Mouse (Mus musculus): ENCODE data around the gene Tbc1d22a.

The Tbc1d22a gene

DNA sequence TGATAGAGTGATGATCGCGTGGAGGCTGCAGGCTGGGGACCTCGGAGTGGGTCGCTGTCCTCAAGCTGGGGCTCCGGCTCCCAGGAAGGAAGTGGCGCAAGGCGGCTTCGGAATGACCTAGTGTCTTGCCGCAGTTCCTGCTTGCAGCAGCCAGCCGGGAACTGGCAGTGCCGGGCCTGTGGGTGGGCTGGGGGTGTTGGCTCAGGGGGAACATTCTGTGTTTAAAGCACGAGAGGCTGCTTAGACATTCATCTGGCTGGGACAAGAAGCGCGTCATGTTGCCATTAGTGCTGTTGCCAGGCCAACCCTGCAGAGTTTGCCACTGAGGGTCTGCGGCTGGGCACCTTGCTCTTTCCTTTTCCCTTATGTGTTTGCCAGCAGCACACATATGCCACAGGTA lies 63.2 kb downstream of the Tbc1d22a start:
- DNase-seq (ENCODE audit: extremely low spot score, low spot score) = no peak

DNA sequence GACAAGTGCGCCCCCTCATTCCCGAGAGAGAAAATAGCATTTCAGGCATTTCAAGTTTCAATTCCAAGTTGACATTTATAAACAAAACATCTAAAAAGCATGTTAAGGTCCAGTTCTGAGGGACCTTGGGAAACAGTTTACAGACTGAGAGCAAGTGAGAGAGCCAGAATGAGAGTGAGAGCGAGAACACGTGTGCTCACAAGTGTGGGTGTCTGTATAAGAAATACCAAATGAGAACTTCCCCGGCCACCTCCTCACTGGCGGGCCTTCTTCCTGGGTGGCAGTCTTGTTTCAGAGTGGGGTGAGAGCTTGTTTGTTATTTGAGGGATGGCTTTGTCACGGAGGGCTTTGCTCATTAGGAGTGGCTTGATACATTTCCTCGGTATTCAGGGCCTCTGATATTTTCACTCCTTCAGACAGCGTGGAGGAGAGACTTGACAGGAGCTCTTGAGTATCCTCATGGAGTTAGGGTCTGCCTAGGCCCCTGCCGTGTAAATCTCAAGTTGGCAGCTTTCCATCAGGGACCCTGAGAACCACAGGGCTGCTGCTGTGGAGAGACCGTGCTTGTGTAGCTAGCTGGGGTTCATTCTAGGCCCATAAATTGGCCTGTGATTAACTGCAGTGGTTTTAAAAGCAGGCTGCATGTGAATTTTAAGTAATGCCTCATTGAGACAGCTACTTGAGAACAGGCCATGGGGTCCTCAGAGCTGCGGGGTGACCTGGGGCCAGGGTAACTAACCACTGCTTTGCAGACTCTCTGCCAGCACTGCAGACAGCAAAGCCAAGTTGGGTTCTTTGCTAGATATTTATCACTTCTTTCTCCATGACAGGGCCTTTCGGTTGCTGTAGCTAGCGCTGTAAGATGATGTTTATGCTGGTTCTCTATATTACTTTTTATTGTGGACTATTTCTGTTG lies 65.1 kb downstream of the Tbc1d22a start:
- no peak for DNase-seq (ENCODE audit: extremely low spot score, low spot score)

DNA sequence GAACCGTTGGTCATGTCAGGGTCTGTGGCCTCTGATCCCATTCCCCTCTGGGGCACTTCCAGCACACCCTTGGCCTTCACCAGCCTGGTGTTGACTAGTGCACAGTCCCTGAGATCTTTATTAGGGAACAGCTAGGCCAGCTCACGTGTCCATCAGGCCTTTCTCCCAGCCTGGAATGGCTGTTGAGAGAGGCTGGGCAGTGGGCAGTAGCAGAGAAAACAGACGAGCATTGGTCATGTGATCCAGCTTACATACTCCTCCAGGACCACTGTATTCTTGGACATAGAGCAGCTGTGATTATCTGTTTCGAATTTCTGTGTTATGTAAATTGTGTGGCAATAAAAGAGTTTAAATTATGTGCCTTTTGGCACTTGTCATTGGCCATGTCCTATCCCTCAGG lies 65.9 kb downstream of the Tbc1d22a start:
- DNase-seq (ENCODE audit: extremely low spot score, low spot score) = no peak

DNA sequence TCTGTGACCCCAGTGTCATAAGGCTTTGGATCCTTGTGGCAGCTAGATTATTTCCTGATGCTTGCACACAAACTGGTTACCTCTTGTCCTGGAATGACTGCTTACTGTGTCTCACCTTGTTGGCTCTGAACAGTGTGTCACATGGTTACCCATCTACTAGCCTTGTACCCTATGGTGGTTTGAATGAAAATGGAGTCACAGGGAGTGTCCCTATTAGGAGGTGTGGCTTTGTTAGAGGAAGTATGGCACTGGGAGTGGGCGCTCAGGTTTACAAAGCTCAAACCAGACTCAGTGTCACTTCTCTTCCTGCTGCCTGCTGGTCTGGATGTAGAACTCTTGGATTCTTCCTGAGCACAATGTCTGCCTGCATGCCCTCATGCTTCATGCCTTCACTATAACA lies 69.0 kb downstream of the Tbc1d22a start:
- no peak for DNase-seq (ENCODE audit: extremely low spot score, low spot score)

DNA sequence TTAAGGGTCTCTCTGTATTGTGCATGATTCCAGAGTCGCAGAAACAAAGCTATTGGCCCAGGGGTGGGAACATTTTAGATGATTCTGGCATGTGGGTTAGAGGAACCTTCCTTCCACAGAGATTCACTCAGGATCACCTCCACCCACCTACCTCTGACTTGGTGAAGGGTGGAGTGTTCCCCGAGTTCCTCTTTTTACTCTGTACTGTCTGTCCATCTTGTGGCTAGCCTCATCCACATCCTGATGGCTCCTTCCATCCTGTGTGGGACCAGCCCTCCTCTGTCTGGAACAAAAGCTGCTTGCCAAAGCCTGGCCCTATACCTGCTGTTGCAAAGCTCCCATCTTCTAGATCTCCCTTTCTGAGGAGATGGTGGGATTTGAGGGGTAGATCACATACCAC lies 71.0 kb downstream of the Tbc1d22a start:
- DNase-seq (ENCODE audit: extremely low spot score, low spot score) = no peak

DNA sequence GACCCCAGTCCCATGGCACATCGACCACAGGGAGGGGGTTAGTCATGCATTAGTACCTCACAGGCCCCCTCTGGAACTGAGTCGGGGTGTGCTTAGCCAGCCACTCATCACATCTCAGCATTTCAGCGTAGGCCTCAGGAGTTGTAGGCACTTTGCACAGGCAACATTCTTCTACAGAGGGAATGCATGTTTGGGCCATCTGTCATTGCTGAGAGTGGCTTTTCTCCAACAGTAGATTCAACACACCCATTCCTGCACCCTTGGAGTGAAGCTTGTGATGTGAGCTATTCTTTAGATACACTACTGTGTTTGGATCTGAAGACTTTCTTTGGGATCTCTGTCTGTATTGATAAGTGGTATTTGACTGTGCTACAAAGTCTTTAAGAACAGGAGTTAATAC lies 75.8 kb downstream of the Tbc1d22a start:
- DNase-seq (ENCODE audit: extremely low spot score, low spot score) = no peak

DNA sequence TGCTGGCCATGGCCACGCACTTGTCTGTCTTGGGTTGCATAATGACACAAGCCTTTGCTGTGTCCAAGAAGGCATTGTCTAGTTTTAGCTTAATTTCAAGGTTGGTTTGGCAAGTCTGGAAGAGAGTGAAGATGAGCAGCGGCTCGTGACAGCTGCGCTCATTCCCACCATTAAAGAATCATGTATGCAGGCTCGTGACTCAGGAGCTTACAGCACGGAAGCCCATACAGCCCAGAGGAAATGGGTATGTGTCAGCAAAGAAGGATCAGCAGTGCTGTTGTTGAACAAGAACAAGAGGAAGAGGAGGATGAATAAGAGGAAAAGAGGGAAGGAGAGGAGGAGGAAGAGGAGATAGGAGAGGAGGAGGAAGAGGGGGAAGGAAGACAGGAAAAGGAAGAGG lies 78.0 kb downstream of the Tbc1d22a start:
- DNase-seq (ENCODE audit: extremely low spot score, low spot score) = no peak

DNA sequence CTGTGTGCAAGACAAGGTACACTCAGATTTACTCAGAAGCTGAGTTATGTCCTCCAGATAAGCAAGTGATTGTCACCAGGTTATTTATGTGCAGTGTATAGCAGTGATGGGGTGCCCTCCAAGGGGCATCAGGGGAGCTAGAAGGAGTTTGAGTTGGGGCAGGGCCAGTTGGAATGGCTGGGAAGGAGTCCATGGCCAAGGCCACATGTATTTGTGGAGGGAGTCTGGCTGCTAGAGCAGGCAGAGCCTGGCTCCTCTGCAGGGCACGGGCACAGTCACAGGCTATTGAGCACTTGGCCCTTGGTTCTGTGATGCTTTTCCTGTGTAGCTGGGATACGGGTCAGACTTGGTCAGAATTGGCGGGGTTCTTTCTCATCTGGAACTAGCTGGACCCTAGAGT lies 80.2 kb downstream of the Tbc1d22a start:
- no peak for DNase-seq (ENCODE audit: extremely low spot score, low spot score)

DNA sequence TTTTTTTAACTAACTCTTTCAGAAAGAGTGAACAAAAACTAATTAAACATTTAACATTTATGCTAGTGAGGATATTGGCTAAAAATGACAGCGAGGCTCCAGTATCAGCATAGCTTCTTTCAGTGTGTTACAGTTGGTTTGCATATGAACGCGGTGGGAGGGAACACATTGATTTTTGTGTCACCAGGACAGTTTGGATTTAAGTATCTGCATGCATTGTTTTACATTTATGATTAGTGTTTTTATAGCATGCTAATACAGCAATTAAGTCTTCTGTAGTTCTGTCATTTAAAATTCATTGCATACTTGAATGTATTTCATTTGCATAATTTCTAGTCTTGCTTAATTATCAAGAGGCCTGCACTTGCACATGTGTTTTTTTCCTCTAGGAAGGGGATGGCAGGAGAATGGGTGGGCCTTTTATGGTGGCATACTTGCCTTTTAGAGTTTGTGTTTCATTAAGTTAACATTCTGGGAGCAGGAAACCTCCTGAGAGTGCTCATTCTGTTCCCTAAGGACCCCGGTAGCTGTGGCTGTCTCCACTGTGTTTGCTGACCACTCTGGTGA lies 81.5 kb downstream of the Tbc1d22a start:
- no peak for DNase-seq (ENCODE audit: extremely low spot score, low spot score)

DNA sequence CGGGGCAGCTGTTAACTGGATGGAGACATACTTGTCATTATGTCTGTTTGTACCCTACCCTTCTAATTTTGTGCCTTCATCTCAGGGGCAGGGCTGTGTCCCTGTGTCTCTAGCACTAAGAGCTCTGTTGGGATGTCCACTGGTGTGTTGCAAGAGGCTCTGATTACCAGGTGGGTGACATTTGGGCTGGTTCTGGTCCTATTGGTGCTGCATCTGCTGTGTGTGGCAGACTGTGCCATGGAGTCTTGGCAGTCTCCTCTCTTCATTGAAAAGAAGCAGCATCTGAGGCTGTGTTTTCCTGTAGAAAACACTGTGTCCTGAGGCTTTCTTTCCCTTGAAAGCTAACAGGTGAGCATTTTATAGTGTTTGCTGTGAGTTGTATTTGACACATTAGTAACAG lies 83.0 kb downstream of the Tbc1d22a start:
- DNase-seq (ENCODE audit: extremely low spot score, low spot score) = no peak

DNA sequence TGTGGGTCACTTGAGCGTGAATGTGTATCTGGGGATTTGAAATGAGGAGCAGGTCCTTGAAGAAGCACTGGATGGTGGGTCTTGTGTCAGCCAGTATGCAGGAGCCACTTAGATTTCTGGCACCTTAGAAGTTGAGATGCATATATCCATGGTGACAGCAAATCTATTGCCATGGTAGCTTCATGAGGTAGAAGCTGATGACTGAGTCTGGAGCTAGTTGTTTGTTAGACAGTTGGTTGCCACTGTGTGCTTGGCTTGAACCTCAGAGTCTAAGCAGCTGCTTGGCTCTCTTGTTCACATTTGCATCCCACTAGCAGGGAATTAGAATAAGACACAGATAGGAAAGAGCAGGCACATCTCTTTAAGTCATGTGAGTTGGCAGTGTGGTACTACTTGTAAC lies 89.6 kb downstream of the Tbc1d22a start:
- no peak for DNase-seq (ENCODE audit: extremely low spot score, low spot score)

DNA sequence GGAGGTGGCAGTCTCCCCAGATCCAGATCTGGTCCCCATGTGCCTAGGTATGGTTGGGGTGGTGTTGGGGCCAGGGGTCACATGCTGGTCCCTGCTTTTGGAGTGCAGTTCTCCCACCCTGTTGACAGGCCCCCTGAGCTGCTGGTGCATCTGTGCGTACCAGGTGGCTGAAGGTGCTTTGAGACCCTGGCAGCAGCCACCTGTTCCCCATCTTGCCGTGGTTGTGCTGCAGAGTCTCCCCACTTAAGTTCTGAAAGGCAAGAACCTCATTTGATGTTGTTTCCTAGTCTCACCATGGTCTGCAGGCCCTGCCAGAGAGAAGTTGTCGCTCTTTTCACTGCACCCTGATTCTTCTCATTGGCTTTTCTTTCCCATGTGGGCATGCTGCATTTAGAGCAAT lies 90.6 kb downstream of the Tbc1d22a start:
- no peak for DNase-seq (ENCODE audit: extremely low spot score, low spot score)

DNA sequence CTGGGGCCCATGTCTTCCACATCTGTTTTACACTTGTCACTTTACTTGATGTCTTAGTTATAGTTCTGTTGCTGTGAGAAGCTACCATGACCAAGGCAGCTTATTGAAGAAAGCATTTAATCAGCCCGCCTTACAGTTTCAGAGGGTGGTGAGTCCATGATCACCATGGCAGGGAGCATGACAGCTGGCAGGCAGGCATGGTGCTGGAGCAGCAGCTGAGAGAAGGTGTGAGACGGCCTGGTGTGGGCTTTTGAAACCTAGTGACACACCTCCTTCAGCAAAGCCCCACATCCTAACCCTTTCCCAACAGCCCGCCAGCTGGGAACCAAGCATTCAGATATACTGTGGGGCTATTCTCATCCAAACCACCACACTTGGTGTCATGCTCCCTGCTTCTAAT lies 91.0 kb downstream of the Tbc1d22a start:
- DNase-seq (ENCODE audit: extremely low spot score, low spot score) = no peak

DNA sequence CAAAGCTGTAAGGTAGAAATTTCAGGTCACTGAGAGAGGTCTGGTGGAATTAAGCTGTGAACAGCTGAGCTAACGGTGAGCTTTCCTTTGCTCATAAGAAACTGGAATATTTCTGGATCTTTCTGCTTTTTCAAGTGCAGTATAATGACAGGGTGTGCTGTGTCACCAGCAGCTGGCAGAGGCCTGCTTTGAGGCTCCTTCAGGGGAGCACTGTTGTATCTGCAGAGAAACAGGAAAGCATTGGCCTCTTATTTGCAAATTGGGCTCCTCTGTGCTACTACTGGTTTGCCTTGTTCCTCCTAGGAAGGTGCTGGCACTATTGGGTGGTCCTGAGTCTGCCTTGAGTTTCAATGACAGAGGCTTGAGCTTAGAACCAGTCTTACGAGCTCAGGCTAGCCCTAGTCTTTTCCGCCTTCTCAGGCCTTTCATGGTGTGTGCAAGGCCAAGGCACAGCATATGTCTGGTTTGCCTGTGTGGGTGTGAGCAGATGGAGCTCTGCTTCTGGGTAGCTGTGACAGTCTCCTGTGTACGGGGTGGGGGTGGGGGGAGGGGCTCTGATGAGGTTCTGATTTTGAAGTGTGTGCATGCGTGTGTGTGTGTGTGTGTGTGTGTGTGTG lies 95.1 kb downstream of the Tbc1d22a start:
- DNase-seq (ENCODE audit: extremely low spot score, low spot score) = no peak

DNA sequence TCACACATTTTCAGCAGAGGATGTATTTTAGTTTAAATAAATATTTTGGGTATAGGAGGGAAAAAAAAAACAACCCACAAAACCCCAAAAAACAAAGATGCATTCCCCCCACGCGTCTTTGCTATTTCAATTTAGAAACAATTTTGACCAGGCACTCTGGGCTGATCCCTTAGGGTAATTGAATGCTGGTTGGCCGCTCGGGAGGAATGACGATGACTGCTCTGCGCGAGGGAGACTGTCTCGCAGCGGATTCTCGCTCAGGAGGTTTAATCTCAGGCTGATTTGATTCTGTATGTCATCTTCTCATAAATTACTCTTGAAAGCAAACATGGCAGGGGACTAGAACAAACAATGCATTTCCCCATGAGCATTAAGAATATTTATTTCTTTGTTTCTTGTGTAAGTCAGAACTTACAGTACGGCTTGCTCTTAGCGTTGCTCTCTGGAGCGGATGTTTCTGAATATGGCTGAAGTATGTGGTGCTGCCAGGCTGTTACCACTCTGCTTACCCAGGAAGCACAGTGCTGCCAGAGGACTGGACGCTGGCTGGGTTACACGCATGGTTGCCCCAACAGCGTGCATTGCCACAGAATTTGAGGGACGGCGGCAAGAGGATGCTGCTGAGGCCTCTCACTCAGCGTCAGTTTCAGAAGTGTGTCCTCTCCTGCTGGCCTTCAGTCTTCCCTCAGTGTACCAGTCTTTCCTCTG lies 106.7 kb downstream of the Tbc1d22a start:
- DNase-seq (ENCODE audit: extremely low spot score, low spot score) = no peak

DNA sequence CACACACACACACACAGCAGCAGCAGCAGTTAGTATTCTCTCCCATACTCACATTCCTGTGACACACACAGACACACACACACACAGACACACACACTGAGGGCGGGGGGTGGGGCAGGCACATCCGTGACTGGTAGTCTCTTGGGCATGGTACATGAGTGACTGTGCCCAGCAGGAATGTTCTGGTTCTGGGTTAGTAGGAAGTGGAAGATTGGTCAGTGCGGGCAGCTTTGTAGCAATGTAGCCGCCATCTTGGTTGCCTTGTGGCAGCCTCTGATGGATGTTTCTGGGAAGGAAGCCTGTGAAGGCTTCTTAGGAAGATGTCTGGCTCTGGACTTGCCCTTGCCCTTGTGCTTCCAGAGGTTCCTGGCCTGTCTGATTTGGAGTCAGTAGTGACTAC lies 112.1 kb downstream of the Tbc1d22a start:
- no peak for DNase-seq (ENCODE audit: extremely low spot score, low spot score)

DNA sequence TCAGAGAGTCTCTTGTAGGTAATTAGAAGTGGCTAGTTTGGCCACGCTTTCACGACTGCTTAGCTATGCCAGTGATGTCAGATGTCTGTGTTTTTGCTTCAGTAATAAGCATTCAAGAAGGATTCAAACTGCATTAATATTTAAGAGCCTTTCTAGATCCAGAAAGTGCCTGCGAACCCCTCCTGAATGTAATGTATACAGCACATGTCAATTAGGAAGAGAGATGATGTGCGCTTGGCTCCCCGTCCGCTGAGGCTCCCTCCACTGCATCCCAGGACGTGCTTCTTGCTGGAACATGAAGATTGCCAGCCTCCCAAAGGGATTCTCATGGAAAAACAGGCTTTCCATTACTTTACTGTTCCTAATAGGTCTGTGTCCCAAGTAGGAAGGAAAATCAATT lies 115.7 kb downstream of the Tbc1d22a start:
- DNase-seq (ENCODE audit: extremely low spot score, low spot score) = no peak

DNA sequence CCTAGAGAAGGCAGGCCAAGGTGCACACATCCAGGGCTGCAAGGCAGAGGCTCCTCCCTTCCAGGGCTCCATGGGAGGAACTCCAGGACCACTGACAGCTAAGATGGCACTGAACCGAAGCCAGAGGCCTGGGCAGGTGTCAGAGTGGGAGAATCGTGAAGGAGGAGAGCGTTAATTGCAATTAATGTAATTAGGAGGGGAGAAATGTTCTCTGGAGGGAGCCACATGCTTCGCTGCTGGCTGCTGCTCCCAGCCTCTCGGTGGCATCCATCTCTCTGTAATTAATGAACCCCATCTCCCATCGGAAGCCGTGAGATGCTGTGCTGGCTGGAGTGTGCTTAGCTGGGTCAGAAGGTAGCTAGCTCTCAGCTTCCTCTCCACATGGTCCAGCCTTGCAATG lies 116.2 kb downstream of the Tbc1d22a start:
- no peak for DNase-seq (ENCODE audit: extremely low spot score, low spot score)

DNA sequence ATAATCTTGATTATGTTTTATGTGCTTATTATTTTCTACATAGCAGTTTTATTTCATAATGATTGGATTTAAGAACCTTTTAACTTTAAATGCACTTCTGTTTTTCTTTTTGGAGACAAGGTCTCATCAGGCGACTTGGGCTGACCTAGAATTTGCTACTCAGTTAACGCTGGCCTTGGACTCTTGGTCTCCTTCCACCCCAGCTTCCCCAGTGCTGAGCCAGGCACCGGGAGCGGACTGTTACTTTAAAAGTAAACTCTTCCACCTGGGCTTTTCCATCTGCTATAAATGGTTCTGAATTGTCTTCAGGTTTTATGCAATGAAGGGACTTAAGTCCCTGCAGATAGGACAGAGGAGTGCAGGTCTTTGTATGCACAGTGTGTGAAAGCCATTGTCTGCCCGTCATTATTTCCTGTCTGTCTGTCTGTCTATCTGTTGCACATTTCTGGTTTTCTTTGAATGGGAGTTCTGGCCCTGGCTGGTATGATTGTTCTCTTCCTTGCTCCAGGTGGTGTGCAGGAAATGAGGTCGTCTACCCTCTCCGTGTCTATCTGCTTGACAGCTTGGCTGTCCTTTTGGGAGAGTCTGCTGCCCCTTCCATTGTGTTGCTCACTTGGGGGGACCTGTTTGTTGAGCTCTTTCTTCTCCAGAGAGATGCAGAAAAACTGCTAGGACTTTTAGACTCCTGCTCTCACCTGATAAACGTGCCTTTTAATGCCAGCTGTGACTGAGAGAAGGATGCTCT lies 117.4 kb downstream of the Tbc1d22a start:
- DNase-seq (ENCODE audit: extremely low spot score, low spot score) = no peak

DNA sequence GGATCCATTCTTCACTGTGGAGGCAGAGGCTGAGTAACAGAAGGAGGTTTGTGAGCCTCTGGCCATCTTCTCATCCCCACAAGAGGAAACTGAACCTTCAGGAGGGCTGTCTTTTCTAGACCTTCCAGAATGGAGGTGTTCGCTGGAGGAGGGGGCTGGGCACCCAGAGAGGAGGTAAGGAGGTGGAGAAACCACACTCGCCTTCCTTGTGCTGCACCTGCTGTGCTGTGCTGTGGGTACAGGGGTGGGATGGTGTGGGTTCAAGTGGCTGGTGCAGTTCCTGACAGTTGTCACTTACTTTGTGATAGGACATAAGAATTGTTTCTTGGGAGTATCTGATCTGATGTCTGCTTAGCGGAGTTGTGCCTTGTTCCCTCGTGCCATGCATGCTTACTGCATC lies 118.9 kb downstream of the Tbc1d22a start:
- no peak for DNase-seq (ENCODE audit: extremely low spot score, low spot score)

DNA sequence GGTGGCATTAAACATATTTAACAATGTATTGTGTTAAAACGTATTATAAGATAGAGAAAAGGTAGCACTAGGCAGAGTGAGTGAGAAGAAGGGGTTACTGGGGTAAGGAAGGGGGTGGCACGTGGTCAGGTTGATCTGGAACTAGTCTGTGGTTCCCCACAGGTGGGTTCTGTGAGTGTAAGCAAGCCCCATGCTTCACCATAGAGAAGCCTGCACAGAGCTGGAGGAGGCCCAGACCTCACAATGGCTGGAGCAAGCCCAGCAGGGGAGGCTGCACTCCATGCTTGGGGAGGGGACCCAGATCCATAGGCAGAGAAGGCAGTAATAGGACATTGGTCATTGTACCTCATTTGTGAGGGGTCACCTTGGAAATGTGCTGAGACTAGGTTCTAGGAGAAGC lies 119.3 kb downstream of the Tbc1d22a start:
- DNase-seq (ENCODE audit: extremely low spot score, low spot score) = no peak
